Mouse (Mus musculus): ENCODE measurements around the gene Tmed4.

- no peak for TF ChIP-seq CTCF (conservative IDR thresholded peaks at IDR 0.05; ENCODE audit: low read length)
- no peak for TF ChIP-seq POU5F1 (IDR thresholded peaks at IDR 0.05; ENCODE audit: borderline replicate concordance, low read length)
- TF ChIP-seq NANOG (IDR thresholded peaks at IDR 0.05; ENCODE audit: borderline replicate concordance, low read length) = no peak
These were observed 33.5 kb upstream of the Tmed4 start for GRCm38 (mm10) chr11:6308181-6308580.

Data from E14TG2a.4 (cell line).